8 mouse cellular contexts compared by ENCODE assay signal in the genomic region with DNA sequence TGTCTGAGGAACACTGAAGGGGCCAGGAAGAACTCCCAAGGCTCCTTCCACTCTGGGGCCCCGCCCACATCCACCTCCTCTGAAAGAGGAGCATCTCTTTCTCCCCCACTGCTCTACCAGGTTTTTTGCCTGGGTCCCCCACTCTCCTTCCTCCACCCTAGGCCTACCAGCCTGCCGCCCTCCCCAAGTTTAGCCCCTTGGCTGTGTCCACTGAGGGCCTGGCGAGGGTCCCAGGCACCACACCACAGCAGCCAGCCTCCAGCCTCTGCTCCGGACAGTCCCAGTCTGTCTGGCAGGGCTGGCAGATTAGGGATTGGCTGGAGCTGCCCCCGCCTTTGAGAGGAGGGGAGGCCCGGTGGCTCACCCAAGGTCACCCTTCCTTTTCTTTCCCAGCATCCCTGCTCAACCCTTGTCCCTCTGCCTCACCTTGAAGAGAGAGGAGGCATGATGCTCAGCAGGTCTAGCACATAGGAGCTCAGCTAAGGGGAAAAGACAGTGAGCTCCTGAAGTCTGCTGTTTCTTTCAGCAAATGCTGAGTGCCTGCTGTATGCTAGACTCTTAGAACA. TPM values are rescaled to one million over a fixed set of nuclear protein-coding genes. Genes with fewer than 3 reads are reported as not detected.
A peak's percentile ranks its signal among the peaks of the same experiment; 100 is the strongest.
DNase-seq lines count a peak whose midpoint lies in the region; ATAC-seq lines count a peak whose summit lies in the region.

No protein-coding gene starts in this region.

- peak; percentile 29 for ATAC-seq in heart, embryonic 15.5 days (replicated peaks; ENCODE audit: insufficient number of reproducible peaks, insufficient read depth, low FRiP score, low read depth)
- ATAC-seq in inflammation-experienced regulatory T-cells, adult 6 months = no peak

- peak overlapping the region; percentile 99 for H3K27ac ChIP-seq in embryonic facial prominence, embryonic 10.5 days (replicated peaks)
- peak overlapping the region; percentile 94 for H3K27ac ChIP-seq in heart, embryonic 15.5 days

- no peaks in the 10 kb centered on the region for H3K27me3 ChIP-seq in embryonic facial prominence, embryonic 10.5 days (replicated peaks; ENCODE audit: low read depth, poor library complexity, severe bottlenecking)
- H3K27me3 ChIP-seq in heart, embryonic 15.5 days = no peaks in the 10 kb centered on the region

- peak overlapping the region; percentile 32; the same call in 1 of the 2 replicates for H3K9ac ChIP-seq in heart, embryonic 15.5 days

- peak overlapping the region; percentile 92 for H3K4me3 ChIP-seq in embryonic facial prominence, embryonic 10.5 days
- no peak overlapping the region for H3K4me3 ChIP-seq in heart, embryonic 15.5 days

- WGBS in embryonic facial prominence, embryonic 10.5 days = 12% methylated on average over 6 of the region's 6 CpGs
- WGBS in heart, embryonic 15.5 days = 11% methylated on average over 6 of the region's 6 CpGs

- H3K36me3 ChIP-seq in embryonic facial prominence, embryonic 10.5 days (replicated peaks) = peaks cover 4% of the 10 kb centered on the region
- H3K36me3 ChIP-seq in heart, embryonic 15.5 days = no peaks in the 10 kb centered on the region

- H3K4me1 ChIP-seq in embryonic facial prominence, embryonic 10.5 days = peaks cover 51% of the 10 kb centered on the region
- peaks cover 58% of the 10 kb centered on the region for H3K4me1 ChIP-seq in heart, embryonic 15.5 days (replicated peaks)

- peak overlapping the region; percentile 46 for H3K4me2 ChIP-seq in heart, embryonic 15.5 days

- DNase-seq in gastrocnemius, postnatal 10 days = peak; percentile 57
- no peak for DNase-seq in gastrocnemius, adult 18-20 months (ENCODE audit: low spot score)
- peak; percentile 87 for DNase-seq in ES-CJ7 (ENCODE audit: low read depth, low spot score)
- DNase-seq in embryonic facial prominence, embryonic 10.5 days (ENCODE audit: low spot score) = peak; percentile 57
- peak; percentile 48 for DNase-seq in kidney, postnatal 10 days
- peak; percentile 59 for DNase-seq in retina, postnatal 1 day

- 0 out of 2 replicates have a peak, but pooled peaks cover 4% of the 10 kb centered on the region for H3K9me3 ChIP-seq in embryonic facial prominence, embryonic 10.5 days
- no peaks in the 10 kb centered on the region for H3K9me3 ChIP-seq in heart, embryonic 15.5 days (replicated peaks)

RNA-seq across cellular contexts. Expression of gene Rcor2, which starts 2.3 kb away (rescaled TPM):
- total RNA-seq in gastrocnemius, postnatal 10 days (2021) = 1 to 10 TPM; 8.2 to 9.1 TPM
- total RNA-seq in gastrocnemius, adult 18-20 months (2021) = 1 to 10 TPM; 2.2 to 2.7 TPM
- 51.0 and 58.6 TPM in 2 replicates for polyA plus RNA-seq in embryonic facial prominence, embryonic 10.5 days (2016; fragmentation: Nextera tagmentation; extraction: Ambion mirVana)
- polyA plus RNA-seq in heart, embryonic 15.5 days (2015; fragmentation: Nextera tagmentation; extraction: Ambion mirVana) = 13.1 and 16.9 TPM in 2 replicates
- polyA plus RNA-seq in inflammation-experienced regulatory T-cells, adult 6 months (2017; shearing (Covaris generic)) = not detected

RNA-seq across cellular contexts. Expression of gene Naa40, which starts 23.9 kb away (rescaled TPM):
- total RNA-seq in gastrocnemius, postnatal 10 days (2021) = 10 to 100 TPM; 12.5 to 15.9 TPM
- total RNA-seq in gastrocnemius, adult 18-20 months (2021) = 10 to 100 TPM; 11.6 to 12.2 TPM
- 93.2 and 94.4 TPM in 2 replicates for polyA plus RNA-seq in embryonic facial prominence, embryonic 10.5 days (2016; fragmentation: Nextera tagmentation; extraction: Ambion mirVana)
- 48.2 and 56.2 TPM in 2 replicates for polyA plus RNA-seq in heart, embryonic 15.5 days (2015; fragmentation: Nextera tagmentation; extraction: Ambion mirVana)
- polyA plus RNA-seq in inflammation-experienced regulatory T-cells, adult 6 months (2017; shearing (Covaris generic)) = 10 to 100 TPM; 21.3 to 28.4 (median 27.4) TPM

RNA-seq across cellular contexts. Expression of gene Cox8a, which starts 47.4 kb away (rescaled TPM):
- total RNA-seq in gastrocnemius, postnatal 10 days (2021) = 100 to 1,000 TPM; 275 to 315 TPM
- total RNA-seq in gastrocnemius, adult 18-20 months (2021) = 100 to 1,000 TPM in 1 of 2 experiments, 10 to 100 TPM in 1; 72.3 to 102 TPM
- polyA plus RNA-seq in embryonic facial prominence, embryonic 10.5 days (2016; fragmentation: Nextera tagmentation; extraction: Ambion mirVana) = 867 and 877 TPM in 2 replicates
- polyA plus RNA-seq in heart, embryonic 15.5 days (2015; fragmentation: Nextera tagmentation; extraction: Ambion mirVana) = 1,507 and 2,028 TPM in 2 replicates
- polyA plus RNA-seq in inflammation-experienced regulatory T-cells, adult 6 months (2017; shearing (Covaris generic)) = 100 to 1,000 TPM; 284 to 445 (median 299) TPM

RNA-seq across cellular contexts. Expression of gene Otub1, which starts 58.7 kb away (rescaled TPM):
- total RNA-seq in gastrocnemius, postnatal 10 days (2021) = 10 to 100 TPM; 63.2 to 67.3 TPM
- 10 to 100 TPM; 50.8 to 57.0 TPM for total RNA-seq in gastrocnemius, adult 18-20 months (2021)
- 275 and 276 TPM in 2 replicates for polyA plus RNA-seq in embryonic facial prominence, embryonic 10.5 days (2016; fragmentation: Nextera tagmentation; extraction: Ambion mirVana)
- polyA plus RNA-seq in heart, embryonic 15.5 days (2015; fragmentation: Nextera tagmentation; extraction: Ambion mirVana) = 122 and 135 TPM in 2 replicates
- 100 to 1,000 TPM; 164 to 183 (median 169) TPM for polyA plus RNA-seq in inflammation-experienced regulatory T-cells, adult 6 months (2017; shearing (Covaris generic))

Comparison
In these comparisons a context has a peak if more than half of its experiments do, and no peak if none do; other contexts are left out.
1. RNA of gene Rcor2, which starts 2.3 kb away (polyA plus RNA-seq): 51.0 to 58.6 TPM in embryonic facial prominence, embryonic 10.5 days and 13.1 to 16.9 TPM in heart, embryonic 15.5 days; not detected in inflammation-experienced regulatory T-cells, adult 6 months; every median in the first group is over 10 times any median in the second.